Mouse (Mus musculus) bone marrow, adult 2 months (tissue): ENCODE results near the gene Olfr533.

Source experiments
- CTCF ChIP-seq: fragments of 200-500 bp; IDR thresholded peaks from 2 replicates; pipeline ENCODE4 v1.5.1; 2011; ENCODE audit warnings: low read length, control low read depth; ENCODE audit not compliant: control insufficient read depth, insufficient read depth
- POLR2A ChIP-seq: fragments of 200-500 bp; IDR thresholded peaks from 2 replicates; pipeline ENCODE4 v1.6.1; 2011; ENCODE audit warnings: low read depth, mild to moderate bottlenecking, control low read depth, low read length, borderline replicate concordance; ENCODE audit not compliant: control insufficient read depth

DNA sequence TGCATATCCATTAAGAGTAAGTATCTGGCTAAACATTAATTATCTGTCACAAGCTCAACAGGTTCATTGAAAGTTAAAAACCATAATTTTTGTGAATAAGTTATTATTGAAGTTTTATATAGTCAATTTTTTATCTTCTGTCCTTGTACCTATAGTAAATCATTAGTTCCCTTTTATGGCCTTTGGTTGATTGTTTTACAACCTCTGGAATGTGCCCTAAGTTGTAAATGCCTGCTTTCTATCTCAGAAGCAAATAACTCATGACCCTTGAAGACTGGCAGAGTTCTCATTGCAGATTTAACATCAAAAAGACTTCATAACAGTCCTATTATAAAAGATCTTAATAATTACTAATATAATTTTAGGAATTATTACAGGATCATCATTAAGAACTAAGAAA, 31.5 kb downstream of the Olfr533 start:
- no peak for TF ChIP-seq POLR2A
- no peak for TF ChIP-seq CTCF
